Mouse (Mus musculus) left cerebral cortex, adult 9 months (tissue): ENCODE measurements around the gene Crebbp.

ENCODE experiments used
- DNase-seq, 2 experiments: peaks; one replicate each; pipeline ENCODE4 v3.0.0; 2022; ENCODE audit warnings: low spot score in 2 of 2

Crebbp gene

GRCm38 (mm10) chr16:4044093-4044492 lies 169.7 kb downstream of the Crebbp start:
- DNase-seq = no peak

DNA sequence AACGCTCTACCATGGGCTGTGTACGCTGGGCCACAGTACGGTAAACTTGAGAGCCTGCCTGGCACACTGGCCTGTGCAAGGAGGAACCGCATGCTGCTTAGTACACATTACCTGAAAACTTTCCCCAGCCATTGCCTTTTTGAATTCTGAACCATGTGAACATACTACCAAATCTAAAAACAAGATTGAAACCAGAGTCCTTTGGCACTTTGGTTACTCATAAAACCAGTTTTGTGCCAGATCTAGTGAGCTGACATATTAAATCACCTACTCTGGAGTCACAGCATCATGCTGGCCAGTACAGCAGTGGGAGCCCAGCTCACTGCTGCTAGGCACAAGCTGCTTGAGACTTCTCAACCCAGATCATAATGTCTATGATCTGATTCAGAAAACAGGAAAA lies 172.2 kb downstream of the Crebbp start:
- DNase-seq = no peak

- no peak for DNase-seq
These were observed 173.6 kb downstream of the Crebbp start for GRCm38 (mm10) chr16:4040206-4040605.

DNA sequence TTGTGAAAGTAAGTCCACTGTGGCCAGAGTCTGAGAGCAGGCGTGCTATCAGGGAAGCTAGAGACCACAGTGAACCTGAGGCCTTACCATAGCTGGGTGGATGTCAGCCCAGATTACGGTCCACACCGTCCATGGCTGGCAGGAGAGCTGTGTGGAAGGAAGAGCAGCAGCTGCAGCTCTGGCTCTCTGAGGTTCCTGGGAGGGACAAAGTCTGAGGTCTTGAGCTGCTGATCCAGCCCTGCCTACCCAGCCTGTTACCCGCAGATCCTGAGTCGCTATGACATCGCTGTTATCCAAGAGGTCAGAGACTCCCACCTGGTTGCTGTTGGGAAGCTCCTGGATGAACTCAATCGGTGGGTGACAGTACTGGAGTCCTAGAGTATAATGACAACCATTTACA lies 176.1 kb downstream of the Crebbp start:
- no peak for DNase-seq

GRCm38 (mm10) chr16:4036807-4037206 lies 177.0 kb downstream of the Crebbp start, which contains the start of gene Dnase1:
Dnase1 (plus strand) TSS chr16:4036942.
- DNase-seq = no peak

GRCm38 (mm10) chr16:4035575-4035974 lies 178.2 kb downstream of the Crebbp start:
- DNase-seq = no peak

- DNase-seq = no peak
These were observed 179.3 kb downstream of the Crebbp start for GRCm38 (mm10) chr16:4034476-4034875.

- no peak for DNase-seq
These were observed 179.8 kb downstream of the Crebbp start for GRCm38 (mm10) chr16:4033971-4034370.

DNA sequence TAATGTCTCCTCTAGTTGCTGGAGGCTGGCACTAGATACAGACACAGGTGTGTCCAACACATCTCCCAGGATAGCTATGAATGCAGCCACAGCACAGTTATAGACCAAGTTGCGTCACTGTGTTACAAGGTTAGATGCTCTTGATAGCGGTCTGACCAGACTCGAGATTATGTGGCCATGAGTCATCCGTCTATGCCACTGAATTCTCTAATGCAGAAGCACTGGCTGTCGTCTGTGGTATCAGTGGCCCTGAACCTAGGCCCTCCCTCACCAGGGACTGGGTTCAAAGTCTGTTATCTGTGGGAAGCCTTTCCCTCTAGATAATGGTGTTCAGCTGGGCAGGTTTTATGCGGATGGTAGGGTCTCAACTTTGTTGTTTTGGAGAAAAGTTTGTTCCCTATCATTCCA lies 181.5 kb downstream of the Crebbp start:
- DNase-seq = no peak

DNA sequence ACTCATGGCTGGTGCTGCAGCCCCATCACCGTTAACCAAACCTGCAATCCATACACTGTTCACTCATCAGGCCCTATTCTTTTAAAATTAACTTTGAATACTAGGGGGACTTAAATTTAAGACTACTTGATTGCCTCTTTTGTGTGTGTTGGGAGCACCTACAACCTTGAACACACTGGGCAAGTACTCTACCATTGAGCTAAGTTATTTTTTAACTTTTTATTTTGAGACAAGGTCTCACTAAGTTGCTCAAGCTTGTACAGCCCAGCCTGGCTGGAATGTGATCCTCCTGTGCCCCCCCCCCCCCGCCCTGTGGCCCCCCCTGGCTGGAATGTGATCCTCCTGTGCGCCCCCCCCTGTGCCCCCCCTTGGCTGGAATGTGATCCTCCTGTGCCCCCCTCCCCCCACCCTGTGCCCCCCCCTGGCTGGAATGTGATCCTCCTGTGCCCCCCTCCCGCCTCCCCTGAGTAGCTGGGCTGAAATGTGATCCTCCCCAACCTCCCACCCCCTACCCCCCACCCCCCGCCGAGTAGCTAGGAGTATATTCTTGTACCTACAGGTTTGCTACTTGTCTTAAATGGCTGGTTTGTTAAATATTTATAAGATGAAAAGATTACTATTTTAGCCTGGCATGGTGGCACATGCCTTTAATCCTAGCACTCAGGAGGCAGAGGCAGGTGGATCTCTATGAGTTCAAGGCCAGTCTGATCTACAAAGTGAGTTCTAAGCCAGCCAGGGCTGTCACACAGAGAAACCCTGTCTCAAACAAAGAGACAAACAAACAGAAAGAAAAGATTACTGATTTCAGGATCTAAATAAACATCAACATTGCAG lies 182.1 kb downstream of the Crebbp start:
- DNase-seq = no peak
